8 mouse cellular contexts compared by ENCODE assay signal in the genomic region with DNA sequence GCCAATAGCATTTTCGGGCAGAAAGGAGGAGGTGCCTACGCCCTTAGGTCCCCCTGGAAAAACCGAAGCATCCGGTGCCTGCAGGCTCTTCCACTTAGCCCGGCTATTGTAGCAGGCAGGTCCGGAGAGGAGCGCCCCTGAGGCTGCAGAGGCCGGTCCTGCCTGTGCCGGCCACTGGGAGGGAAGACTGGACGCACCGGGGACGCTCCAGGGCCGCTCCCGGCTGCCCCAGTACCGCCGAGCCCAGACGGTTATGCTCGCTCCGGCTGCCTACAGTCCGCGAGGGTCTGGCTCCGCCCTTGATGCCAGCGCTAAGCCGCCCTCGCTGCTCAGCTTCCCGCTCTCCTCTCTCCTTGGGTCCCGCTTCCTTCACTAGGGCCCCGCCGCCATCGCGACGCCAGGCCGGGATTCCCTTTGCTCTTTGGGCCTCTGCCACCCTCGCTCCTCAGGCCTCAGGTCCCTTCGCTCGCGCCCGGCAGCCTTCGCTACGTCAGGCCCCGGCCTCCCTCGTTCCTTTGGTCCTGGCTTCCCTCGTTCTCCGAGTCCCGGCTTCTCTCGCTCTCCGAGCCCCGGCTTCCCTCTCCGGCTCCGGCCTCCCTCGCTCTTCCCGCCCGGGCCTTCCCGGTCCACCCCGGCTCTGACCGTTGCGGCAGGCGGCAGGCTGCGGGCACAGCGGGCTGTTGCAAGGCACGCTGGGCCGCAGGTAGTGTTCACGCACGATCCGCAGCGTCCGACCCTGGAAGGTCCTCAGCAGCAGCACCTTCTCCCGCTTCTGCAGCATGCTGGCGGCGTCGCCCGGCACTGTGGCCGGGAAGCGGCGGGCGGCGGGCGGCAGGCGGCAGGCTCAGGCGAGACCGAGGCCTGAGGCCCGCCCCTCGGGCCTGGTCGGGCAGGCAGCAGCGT. TPM values are rescaled to one million over a fixed set of nuclear protein-coding genes. Genes with fewer than 3 reads are reported as not detected.
DNase-seq lines count a peak whose midpoint lies in the region; ATAC-seq and TF ChIP-seq lines count a peak whose summit lies in the region.

No protein-coding gene starts in this region.

- peaks cover 8 to 11% of the 10 kb centered on the region in 2 experiments for H3K4me1 ChIP-seq in ES-E14 (ENCODE audit: control insufficient read depth in 2 of 2, insufficient read depth in 2 of 2, low read length in 2 of 2, poor library complexity in 1 of 2)
- H3K4me1 ChIP-seq in forebrain, embryonic 14.5 days (ENCODE audit: control insufficient read depth, insufficient read depth, low read length) = peaks cover 4% of the 10 kb centered on the region; the same call in 1 of the 2 replicates
- peaks cover 6% of the 10 kb centered on the region for H3K4me1 ChIP-seq in liver, postnatal 0 days (ENCODE audit: insufficient read depth)
- H3K4me1 ChIP-seq in neural tube, embryonic 13.5 days (replicated peaks) = peaks cover 22% of the 10 kb centered on the region

- peak overlapping the region; percentile 82 for H3K4me2 ChIP-seq in forebrain, embryonic 14.5 days (ENCODE audit: low read length)
- H3K4me2 ChIP-seq in liver, postnatal 0 days (ENCODE audit: low read depth, low read length) = peak overlapping the region; percentile 84
- peak overlapping the region; percentile 66 for H3K4me2 ChIP-seq in neural tube, embryonic 13.5 days

- TF ChIP-seq CTCF in liver, postnatal 0 days (IDR thresholded peaks at IDR 0.05; ENCODE audit: low read depth) = peak; percentile 1; the same call in 1 of the 2 replicates

- no peak for TF ChIP-seq EP300 in liver, postnatal 0 days (IDR thresholded peaks at IDR 0.05; ENCODE audit: low read depth)

- H3K9me3 ChIP-seq in ES-E14 (ENCODE audit: control insufficient read depth, insufficient read depth, low read depth, low read length) = no peaks in the 10 kb centered on the region
- H3K9me3 ChIP-seq in forebrain, embryonic 14.5 days (replicated peaks; ENCODE audit: control insufficient read depth, low read length) = no peaks in the 10 kb centered on the region
- H3K9me3 ChIP-seq in liver, postnatal 0 days (ENCODE audit: low read length) = no peaks in the 10 kb centered on the region
- H3K9me3 ChIP-seq in neural tube, embryonic 13.5 days = no peaks in the 10 kb centered on the region

- H3K36me3 ChIP-seq in ES-E14 (ENCODE audit: control insufficient read depth, insufficient read depth, low read length, poor library complexity, severe bottlenecking) = no peaks in the 10 kb centered on the region
- H3K36me3 ChIP-seq in forebrain, embryonic 14.5 days (ENCODE audit: control insufficient read depth, insufficient read depth, low read length) = peaks cover 20% of the 10 kb centered on the region; the same call in 1 of the 2 replicates
- H3K36me3 ChIP-seq in liver, postnatal 0 days (replicated peaks; ENCODE audit: insufficient read depth, low read length) = peaks cover 17% of the 10 kb centered on the region
- H3K36me3 ChIP-seq in neural tube, embryonic 13.5 days = peaks cover 9% of the 10 kb centered on the region

- peak overlapping the region; percentile 85 for H3K9ac ChIP-seq in ES-E14 (ENCODE audit: insufficient read depth, low read depth, low read length, poor library complexity, severe bottlenecking)
- peak overlapping the region; percentile 100 for H3K9ac ChIP-seq in forebrain, embryonic 14.5 days (ENCODE audit: low read length)
- peak overlapping the region; percentile 96 for H3K9ac ChIP-seq in liver, postnatal 0 days (replicated peaks)
- peak overlapping the region; percentile 96 for H3K9ac ChIP-seq in neural tube, embryonic 13.5 days

- WGBS in forebrain, embryonic 14.5 days = under 1% methylated on average over 76 of the region's 85 CpGs
- WGBS in liver, postnatal 0 days (ENCODE audit: insufficient replicate concordance) = under 1% methylated on average over 83 of the region's 85 CpGs
- under 1% methylated on average over 85 of the region's 85 CpGs for WGBS in neural tube, embryonic 13.5 days

- in situ Hi-C loops in ES-E14 (cut with MboI; ENCODE audit: low sequenced_read_pairs in 2 of 2, unreplicated experiment in 2 of 2) = no loop called here

- DNase-seq in ES-E14 (ENCODE audit: low read depth, low spot score) = peak; percentile 43
- DNase-seq in cerebellum, adult 11 months = peak; percentile 70
- DNase-seq in forebrain, embryonic 14.5 days (ENCODE audit: low spot score) = peak; percentile 81
- DNase-seq in heart, postnatal 25 days (ENCODE audit: low spot score) = peak; percentile 57
- DNase-seq in layer of hippocampus, adult 11-12 months (ENCODE audit: low spot score) = peak; percentile 63
- peak; percentile 85 for DNase-seq in liver, postnatal 0 days
- peak; percentile 57 for DNase-seq in telencephalon, adult 2 months (ENCODE audit: low read depth, low spot score)

- ATAC-seq in forebrain, embryonic 14.5 days = peak; percentile 94
- ATAC-seq in liver, postnatal 0 days = peak; percentile 82
- ATAC-seq in neural tube, embryonic 13.5 days (ENCODE audit: low read depth) = peak; percentile 92

- no peaks in the 10 kb centered on the region for H3K27me3 ChIP-seq in forebrain, embryonic 14.5 days (replicated peaks; ENCODE audit: control insufficient read depth, insufficient read depth, low read length)
- no peaks in the 10 kb centered on the region for H3K27me3 ChIP-seq in liver, postnatal 0 days (ENCODE audit: insufficient read depth, low read length)
- no peaks in the 10 kb centered on the region for H3K27me3 ChIP-seq in neural tube, embryonic 13.5 days

- peak overlapping the region; percentile 81 to 82 for H3K4me3 ChIP-seq in ES-E14 (ENCODE audit: insufficient read depth in 1 of 2, low read depth in 1 of 2, low read length in 2 of 2, poor library complexity in 1 of 2, severe bottlenecking in 1 of 2)
- peak overlapping the region; percentile 56 for H3K4me3 ChIP-seq in forebrain, embryonic 14.5 days (ENCODE audit: low read depth, low read length)
- H3K4me3 ChIP-seq in liver, postnatal 0 days (ENCODE audit: low read depth, low read length) = peak overlapping the region; percentile 57
- peak overlapping the region; percentile 54 for H3K4me3 ChIP-seq in neural tube, embryonic 13.5 days

- intact Hi-C loops in heart, postnatal 25 days (cut with DNase I) = loop anchor here (2.0 to 10.0 kb wide), 3 partner anchors 60 to 594 kb away; partner anchors contain the start of genes Rpl4, Tipin and Zwilch

- H3K27ac ChIP-seq in ES-E14 (ENCODE audit: insufficient read depth, low read depth, low read length, poor library complexity, severe bottlenecking) = peak overlapping the region; percentile 26; the same call in 1 of the 2 replicates
- H3K27ac ChIP-seq in forebrain, embryonic 14.5 days (ENCODE audit: low read depth, low read length) = peak overlapping the region; percentile 99
- peak overlapping the region; percentile 92 for H3K27ac ChIP-seq in liver, postnatal 0 days (ENCODE audit: low read depth)
- H3K27ac ChIP-seq in neural tube, embryonic 13.5 days (replicated peaks) = peak overlapping the region; percentile 99

TF ChIP-seq in ES-E14, 5 proteins besides CTCF, POLR2A, EP300 and RAD21:
- no peak for TF ChIP-seq ZC3H11A (IDR thresholded peaks at IDR 0.05; ENCODE audit: borderline replicate concordance, low read depth, low read length)
- no peak for TF ChIP-seq MAFK (IDR thresholded peaks at IDR 0.05; ENCODE audit: insufficient read depth, low read depth, low read length)
- no peak for TF ChIP-seq HCFC1 (IDR thresholded peaks at IDR 0.05; ENCODE audit: borderline replicate concordance, insufficient read depth, low read length)
- no peak for TF ChIP-seq CHD2 (IDR thresholded peaks at IDR 0.05; ENCODE audit: low read depth, low read length)
- TF ChIP-seq ZNF384 (IDR thresholded peaks at IDR 0.05; ENCODE audit: low read depth, low read length) = no peak

RNA-seq across cellular contexts. Expression of gene Dis3l, which starts 0.5 kb away (rescaled TPM):
- 10.1 and 11.2 TPM in 2 replicates for total RNA-seq in ES-E14 (2012; rRNA removed)
- 22.5 and 24.7 TPM in 2 replicates for polyA plus RNA-seq in forebrain, embryonic 14.5 days (2014; fragmentation: Nextera tagmentation; extraction: Ambion mirVana)
- 10 to 100 TPM; 24.5 to 26.4 TPM for total RNA-seq in heart, postnatal 25 days (2021)
- polyA plus RNA-seq in liver, postnatal 0 days (2015; fragmentation: Nextera tagmentation; extraction: Ambion mirVana) = 3.7 and 5.1 TPM in 2 replicates
- polyA plus RNA-seq in neural tube, embryonic 13.5 days (2015; fragmentation: Nextera tagmentation; extraction: Ambion mirVana) = 20.6 and 23.4 TPM in 2 replicates

RNA-seq across cellular contexts. Expression of gene Megf11, which starts 44.8 kb away (rescaled TPM):
- total RNA-seq in ES-E14 (2012; rRNA removed) = 7.5 and 12.5 TPM in 2 replicates
- 7.0 and 9.2 TPM in 2 replicates for polyA plus RNA-seq in forebrain, embryonic 14.5 days (2014; fragmentation: Nextera tagmentation; extraction: Ambion mirVana)
- 1 to 10 TPM in 1 of 2 experiments, under 1 TPM in 1; 0.96 to 2.0 TPM for total RNA-seq in heart, postnatal 25 days (2021)
- polyA plus RNA-seq in liver, postnatal 0 days (2015; fragmentation: Nextera tagmentation; extraction: Ambion mirVana) = 0.11 and 0.15 TPM in 2 replicates
- 18.0 and 19.9 TPM in 2 replicates for polyA plus RNA-seq in neural tube, embryonic 13.5 days (2015; fragmentation: Nextera tagmentation; extraction: Ambion mirVana)

RNA-seq across cellular contexts. Expression of gene Tipin, which starts 59.2 kb away (rescaled TPM):
- 133 and 195 TPM in 2 replicates for total RNA-seq in ES-E14 (2012; rRNA removed)
- polyA plus RNA-seq in forebrain, embryonic 14.5 days (2014; fragmentation: Nextera tagmentation; extraction: Ambion mirVana) = 154 and 174 TPM in 2 replicates
- 10 to 100 TPM in 1 of 2 experiments, 1 to 10 TPM in 1; 10.0 to 10.8 TPM for total RNA-seq in heart, postnatal 25 days (2021)
- 104 and 109 TPM in 2 replicates for polyA plus RNA-seq in liver, postnatal 0 days (2015; fragmentation: Nextera tagmentation; extraction: Ambion mirVana)
- 78.9 and 80.5 TPM in 2 replicates for polyA plus RNA-seq in neural tube, embryonic 13.5 days (2015; fragmentation: Nextera tagmentation; extraction: Ambion mirVana)

Comparison
In these comparisons a context has a peak if more than half of its experiments do, and no peak if none do; other contexts are left out.
1. Peak in every context shown above with its lines: DNase-seq, ATAC-seq, H3K4me3 ChIP-seq and H3K27ac ChIP-seq.
2. H3K27ac ChIP-seq: peak in every context shown above with its lines; median percentile 99 in forebrain, embryonic 14.5 days; 99 in neural tube, embryonic 13.5 days; 92 in liver, postnatal 0 days; 26 in ES-E14.